Mouse (Mus musculus) hindbrain, embryonic 12.5 days (tissue): ENCODE data around the gene Tmem229b. TPM values are rescaled to one million over a fixed set of nuclear protein-coding genes. Genes with fewer than 3 reads are reported as not detected.
A peak's percentile ranks its signal among the peaks of the same experiment; 100 is the strongest.

Source experiments
- ATAC-seq: fragments of 200-750 bp; cut with Nextera tagmentation; 2 replicates; pipeline ENCODE4 v1.8.0; 2017; ENCODE audit warnings: moderate TSS enrichment; ENCODE audit not compliant: low FRiP score
- H3K27ac ChIP-seq: fragments of 300-500 bp; sonication (generic); 2 replicates; pipeline ENCODE4 v1.5.1; 2016; ENCODE audit warnings: mild to moderate bottlenecking
- H3K27me3 ChIP-seq: fragments of 300-500 bp; sonication (generic); 2 replicates; pipeline ENCODE4 v1.6.1; 2016; ENCODE audit warnings: mild to moderate bottlenecking
- H3K36me3 ChIP-seq: fragments of 300-500 bp; sonication (generic); 2 replicates; pipeline ENCODE4 v1.6.1; 2016; ENCODE audit warnings: mild to moderate bottlenecking
- H3K4me1 ChIP-seq: fragments of 300-500 bp; sonication (generic); 2 replicates; pipeline ENCODE4 v1.6.1; 2016
- H3K4me2 ChIP-seq: fragments of 300-500 bp; sonication (generic); replicated peaks from 2 replicates; pipeline ENCODE4 v1.6.1; 2016; ENCODE audit warnings: mild to moderate bottlenecking
- H3K4me3 ChIP-seq: fragments of 300-500 bp; sonication (generic); 2 replicates; pipeline ENCODE4 v1.5.1; 2016; ENCODE audit warnings: mild to moderate bottlenecking
- H3K9ac ChIP-seq: fragments of 300-500 bp; sonication (generic); 2 replicates; pipeline ENCODE4 v1.6.1; 2016; ENCODE audit warnings: mild to moderate bottlenecking, moderate library complexity
- H3K9me3 ChIP-seq: fragments of 300-500 bp; sonication (generic); replicated peaks from 2 replicates; pipeline ENCODE4 v1.6.1; 2016; ENCODE audit warnings: mild to moderate bottlenecking
- WGBS: fragments of 180-500 bp; shearing (Covaris S2); methylation state at CpG from one replicate; pipeline ENCODE4 v1.1.7; 2016; 5-methylcytosine and 5-hydroxymethylcytosine counted together
- polyA plus RNA-seq: library from polyadenylated mRNA; unstranded; fragments of >200 nt; fragmentation: Nextera tagmentation; extraction: Ambion mirVana; gene quantifications from 2 replicates; pipeline ENCODE4 v1.2.1, GENCODE M21; 2016

The Tmem229b gene
- polyA plus RNA-seq, 1 experiment from 2014 or later: 23.6 TPM

DNA sequence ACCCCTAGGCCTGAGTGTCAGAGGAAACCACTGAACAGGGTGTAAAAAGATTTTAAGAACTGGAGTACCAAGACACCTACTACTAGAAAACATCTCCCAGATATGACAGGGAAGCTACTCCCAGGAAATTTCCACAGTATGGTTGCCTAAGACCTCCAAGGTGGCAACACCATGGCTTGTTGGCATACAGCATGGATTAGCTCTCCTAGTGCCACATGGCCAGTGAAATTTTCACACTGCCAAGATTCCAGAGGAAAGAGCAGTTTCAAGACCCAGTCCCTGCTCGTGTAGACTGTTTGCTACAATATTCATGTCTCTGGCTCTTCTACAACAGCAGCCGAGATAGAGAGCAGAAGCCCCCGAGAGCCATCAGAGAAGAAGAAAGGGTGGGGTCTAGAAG, 4.4 kb downstream of the Tmem229b start:
- H3K4me2 ChIP-seq: no peak overlapping the region
- no peaks in the 10 kb centered on the region for H3K36me3 ChIP-seq
- no peak overlapping the region for H3K27ac ChIP-seq
- WGBS: 83% methylated on average over 3 of the region's 3 CpGs
- H3K9ac ChIP-seq: no peak overlapping the region
- H3K27me3 ChIP-seq: 0 out of 2 replicates have a peak, but pooled peaks cover 10% of the 10 kb centered on the region
- no peaks in the 10 kb centered on the region for H3K9me3 ChIP-seq
- ATAC-seq: no peak
- H3K4me3 ChIP-seq: no peak overlapping the region
- H3K4me1 ChIP-seq: peaks cover 9% of the 10 kb centered on the region

DNA sequence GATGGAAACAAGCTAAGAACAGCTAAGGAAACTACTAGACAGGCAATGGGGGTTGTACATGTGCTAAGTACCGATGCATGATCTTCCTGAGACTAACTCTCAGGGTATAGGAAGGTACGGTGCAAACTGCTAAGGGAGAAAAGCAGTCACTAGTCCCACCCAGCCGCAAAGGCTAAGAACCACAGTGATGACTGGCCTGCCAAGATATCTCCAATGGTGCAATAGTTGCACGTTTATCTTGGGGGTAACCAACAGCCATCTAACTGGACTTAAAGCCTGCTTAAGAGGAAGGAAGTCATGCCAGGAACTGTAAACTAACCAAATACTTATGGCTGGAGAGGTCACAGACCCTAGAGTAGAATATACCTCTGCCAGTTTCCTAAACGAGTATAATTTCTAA, 5.0 kb downstream of the Tmem229b start:
- H3K4me1 ChIP-seq: peaks cover 9% of the 10 kb centered on the region
- H3K27me3 ChIP-seq: 0 out of 2 replicates have a peak, but pooled peaks cover 10% of the 10 kb centered on the region
- no peak overlapping the region for H3K9ac ChIP-seq
- no peaks in the 10 kb centered on the region for H3K36me3 ChIP-seq
- no peak overlapping the region for H3K4me3 ChIP-seq
- WGBS: 87% methylated on average over 5 of the region's 5 CpGs
- no peak overlapping the region for H3K27ac ChIP-seq
- H3K9me3 ChIP-seq: no peaks in the 10 kb centered on the region
- no peak overlapping the region for H3K4me2 ChIP-seq
- ATAC-seq: no peak

DNA sequence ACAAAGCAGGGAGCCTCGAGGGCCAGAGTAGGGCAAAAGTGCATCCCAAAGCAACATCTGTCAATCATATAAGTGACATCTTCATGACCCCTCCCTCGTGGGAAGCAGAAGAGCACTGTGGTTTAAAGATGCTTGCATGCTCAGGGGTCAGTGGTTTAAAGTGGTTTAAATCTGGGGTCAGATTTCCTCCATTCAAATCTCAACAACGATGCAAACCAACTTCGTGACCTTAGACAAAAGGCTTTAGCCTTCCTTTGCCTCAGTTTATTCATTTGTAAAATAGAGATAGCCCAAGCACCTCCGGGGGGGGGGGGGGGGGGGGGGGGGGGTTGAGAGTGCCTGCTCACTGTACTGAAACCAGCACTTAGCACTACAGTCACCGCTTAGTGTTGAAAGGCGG, 10.7 kb downstream of the Tmem229b start:
- 15% methylated on average over 6 of the region's 7 CpGs for WGBS
- no peak overlapping the region for H3K27ac ChIP-seq

DNA sequence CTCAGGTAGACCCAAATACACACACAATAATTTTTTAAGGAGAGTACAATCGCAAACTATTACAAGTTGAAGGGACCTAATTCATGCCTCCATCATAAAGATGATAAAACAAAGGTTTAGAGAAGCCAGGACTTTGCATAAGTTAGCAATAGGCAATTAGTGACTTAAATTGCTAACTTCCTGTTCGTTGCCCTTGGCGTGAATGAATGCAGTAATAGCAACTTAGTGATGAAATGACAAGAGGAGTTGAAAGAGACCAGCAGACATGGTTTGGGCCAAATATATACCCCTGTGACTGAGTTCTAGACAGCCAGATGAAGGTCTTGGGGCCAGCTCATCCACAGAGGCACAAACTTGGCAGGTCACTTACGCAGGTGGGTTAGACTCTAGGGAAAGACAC, 11.2 kb downstream of the Tmem229b start:
- H3K27me3 ChIP-seq: no peaks in the 10 kb centered on the region
- no peaks in the 10 kb centered on the region for H3K9me3 ChIP-seq
- no peak overlapping the region for H3K27ac ChIP-seq
- H3K9ac ChIP-seq: no peak overlapping the region
- no peaks in the 10 kb centered on the region for H3K36me3 ChIP-seq
- 75% methylated on average over 4 of the region's 4 CpGs for WGBS
- H3K4me2 ChIP-seq: no peak overlapping the region
- no peak overlapping the region for H3K4me3 ChIP-seq
- no peak for ATAC-seq
- no peaks in the 10 kb centered on the region for H3K4me1 ChIP-seq

More for the DNA sequence above, 10.7 kb downstream of the Tmem229b start:
- H3K9me3 ChIP-seq: no peaks in the 10 kb centered on the region
- no peaks in the 10 kb centered on the region for H3K27me3 ChIP-seq
- H3K4me1 ChIP-seq: no peaks in the 10 kb centered on the region
- ATAC-seq: no peak
- no peaks in the 10 kb centered on the region for H3K36me3 ChIP-seq
- no peak overlapping the region for H3K4me3 ChIP-seq
- no peak overlapping the region for H3K9ac ChIP-seq
- H3K4me2 ChIP-seq: no peak overlapping the region

DNA sequence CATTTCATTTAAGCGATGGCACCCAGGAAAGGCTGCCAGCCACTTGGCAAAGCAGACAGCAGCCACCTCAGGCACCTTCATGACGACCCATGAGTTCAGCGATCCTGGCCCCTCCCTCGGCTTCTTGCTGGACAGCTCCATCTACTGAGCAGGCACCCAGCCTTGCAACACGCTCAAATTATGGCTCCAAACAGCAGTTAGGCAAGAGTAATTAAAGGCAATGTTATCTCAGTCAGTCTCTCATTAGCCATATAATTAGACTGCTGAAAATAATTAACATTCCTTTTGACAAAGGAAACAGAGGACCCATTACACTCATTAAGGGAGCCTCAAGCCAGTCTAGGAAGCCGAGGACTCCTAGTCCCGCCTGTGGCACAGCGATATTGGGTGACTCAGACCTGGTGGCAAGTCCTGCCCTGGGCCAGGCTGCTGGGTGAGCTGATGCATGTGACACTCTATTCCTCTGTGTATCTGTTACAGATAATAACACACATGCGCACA, 19.8 kb downstream of the Tmem229b start:
- H3K27ac ChIP-seq: no peak overlapping the region
- WGBS: 60% methylated on average over 9 of the region's 9 CpGs

DNA sequence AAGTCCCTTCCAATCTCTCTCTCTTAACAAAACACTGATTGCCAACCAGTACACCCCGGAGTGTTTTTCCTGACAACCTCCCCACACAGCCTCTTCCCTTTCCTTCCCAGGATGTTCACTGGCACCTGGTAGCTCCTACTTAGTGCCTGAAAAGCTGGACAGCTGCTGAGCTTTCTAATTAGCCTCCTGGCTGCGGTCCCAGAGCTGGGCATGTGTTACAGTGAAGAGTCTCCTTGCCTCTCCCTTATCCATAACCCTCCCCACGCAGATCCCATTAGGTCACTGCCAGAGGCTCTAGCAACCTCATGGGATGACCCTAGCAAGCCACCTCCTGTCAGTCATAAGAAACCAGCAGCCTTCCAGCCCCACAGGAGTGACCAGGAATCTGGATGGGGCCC, 23.4 kb downstream of the Tmem229b start:
- H3K4me3 ChIP-seq: no peak overlapping the region
- no peaks in the 10 kb centered on the region for H3K9me3 ChIP-seq
- no peak overlapping the region for H3K4me2 ChIP-seq
- H3K4me1 ChIP-seq: peaks cover 4% of the 10 kb centered on the region; the same call in 1 of the 2 replicates
- H3K27me3 ChIP-seq: no peaks in the 10 kb centered on the region
- no peaks in the 10 kb centered on the region for H3K36me3 ChIP-seq
- WGBS: 67% methylated on average over 3 of the region's 3 CpGs
- no peak overlapping the region for H3K27ac ChIP-seq
- no peak for ATAC-seq
- no peak overlapping the region for H3K9ac ChIP-seq

More for the DNA sequence above, 19.8 kb downstream of the Tmem229b start:
- Histone ChIP-seq H3K27me3 (no peaks in the 10 kb centered on the region), H3K4me2 (no peak overlapping the region), H3K4me1 (peaks cover 4% of the 10 kb centered on the region; the same call in 1 of the 2 replicates), H3K9me3 (no peaks in the 10 kb centered on the region), H3K4me3 (no peak overlapping the region), H3K36me3 (no peaks in the 10 kb centered on the region), H3K9ac (no peak overlapping the region)
- peak; percentile 65; the same call in 1 of the 2 replicates for ATAC-seq

DNA sequence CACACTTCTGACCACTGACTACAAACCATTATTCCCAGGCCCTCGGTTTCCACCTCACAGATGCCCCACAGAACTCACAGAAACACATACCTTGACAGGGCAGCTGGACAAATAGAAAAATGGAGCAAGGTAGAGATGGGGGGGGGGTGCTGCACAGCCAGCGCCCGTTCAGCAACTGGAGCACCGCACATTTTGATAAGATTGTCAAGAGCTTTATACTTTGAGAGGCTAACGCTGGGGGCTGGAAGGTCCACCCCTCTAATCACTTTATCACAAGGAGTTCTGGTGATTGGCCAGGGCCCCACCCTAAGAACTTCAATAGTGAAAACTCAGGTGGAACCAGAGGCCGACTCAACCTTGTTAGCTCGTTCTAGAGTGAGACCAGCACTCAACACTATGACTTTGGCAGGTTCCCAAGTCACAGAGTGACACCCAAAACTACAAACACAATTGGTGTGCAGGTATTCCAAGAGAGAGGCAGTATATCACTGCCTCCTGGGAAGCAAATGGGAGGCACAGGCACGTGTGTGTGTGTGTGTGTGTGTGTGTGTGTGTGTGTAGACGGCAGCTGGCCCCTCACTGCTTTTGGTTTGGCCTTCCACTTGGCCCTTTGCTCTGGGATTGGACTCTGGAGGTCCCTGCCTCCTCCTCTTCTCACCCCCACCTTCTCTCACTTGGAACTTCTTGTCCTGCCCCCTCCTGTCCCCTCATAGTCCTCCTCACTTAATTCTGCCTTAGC, 24.0 kb downstream of the Tmem229b start:
- no peak for ATAC-seq
- WGBS: 80% methylated on average over 9 of the region's 9 CpGs

DNA sequence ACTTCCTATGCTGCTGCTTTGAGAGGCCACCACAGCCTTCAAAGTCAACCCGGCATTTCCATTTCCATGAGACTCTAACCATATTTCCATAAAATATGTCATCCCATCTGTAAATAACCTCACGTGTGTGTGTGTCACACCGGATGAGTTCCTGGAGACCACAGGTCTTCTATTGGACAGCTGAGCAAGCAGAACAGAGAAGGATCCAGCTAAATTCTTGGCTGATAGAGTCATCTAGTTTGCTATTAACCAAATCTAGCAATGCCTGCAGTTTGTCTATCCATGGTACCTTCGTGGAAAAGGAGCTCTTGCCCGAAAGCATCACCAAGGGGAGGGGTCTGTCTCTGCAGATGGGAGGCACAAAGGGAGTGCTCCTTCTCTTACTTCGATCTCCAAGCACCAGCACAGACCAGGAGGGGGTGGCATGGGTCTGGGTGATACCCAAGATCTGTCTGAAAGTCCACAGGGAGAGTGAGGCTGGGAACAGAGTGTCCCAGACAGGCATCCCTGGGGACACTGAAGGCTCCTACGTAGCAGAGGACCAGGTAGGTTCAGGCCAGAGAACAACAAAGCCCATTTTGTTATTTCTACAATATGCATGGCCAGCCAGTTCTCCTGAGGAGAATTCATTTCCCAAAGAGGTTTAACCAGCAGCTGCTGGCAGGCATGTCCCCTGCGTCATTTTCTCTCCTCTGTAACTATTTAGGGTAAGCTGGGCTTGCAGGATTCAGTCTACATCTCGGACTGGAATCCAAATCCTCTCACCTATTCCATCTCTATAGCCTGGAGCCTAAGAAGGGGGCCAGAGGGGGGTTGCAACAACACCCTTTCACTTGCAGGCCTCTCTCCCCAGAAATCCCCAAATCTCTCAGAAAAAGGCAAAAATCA, 25.2 kb downstream of the Tmem229b start:
- 71% methylated on average over 9 of the region's 9 CpGs for WGBS
- Histone ChIP-seq H3K4me3 (no peak overlapping the region), H3K9me3 (no peaks in the 10 kb centered on the region), H3K4me2 (no peak overlapping the region), H3K4me1 (peaks cover 4% of the 10 kb centered on the region; the same call in 1 of the 2 replicates), H3K9ac (no peak overlapping the region), H3K27me3 (no peaks in the 10 kb centered on the region), H3K36me3 (no peaks in the 10 kb centered on the region), H3K27ac (no peak overlapping the region)
- no peak for ATAC-seq

More for the DNA sequence above, 24.0 kb downstream of the Tmem229b start:
- Histone ChIP-seq H3K9me3 (no peaks in the 10 kb centered on the region), H3K27ac (no peak overlapping the region), H3K36me3 (no peaks in the 10 kb centered on the region), H3K27me3 (no peaks in the 10 kb centered on the region), H3K4me1 (peaks cover 4% of the 10 kb centered on the region; the same call in 1 of the 2 replicates), H3K4me3 (no peak overlapping the region), H3K9ac (no peak overlapping the region), H3K4me2 (no peak overlapping the region)

DNA sequence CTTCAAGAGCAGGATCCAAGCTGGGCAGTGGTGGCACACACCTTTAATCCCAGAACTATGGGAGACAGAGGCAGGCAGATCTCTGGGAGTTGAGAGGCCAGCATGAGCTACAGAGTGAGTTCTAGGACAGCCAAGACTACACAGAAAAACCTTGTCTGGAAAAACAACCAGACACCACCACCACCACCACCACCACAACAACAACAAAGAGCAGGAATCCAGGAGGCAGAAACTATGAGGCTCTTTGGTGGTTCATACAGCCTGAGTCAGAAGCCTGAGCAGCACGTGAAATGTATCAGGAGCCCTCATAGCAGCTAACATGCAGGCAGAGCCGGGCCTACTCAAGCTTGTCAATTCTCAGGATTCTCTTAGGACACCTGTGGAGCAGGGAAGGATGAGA, 26.3 kb downstream of the Tmem229b start:
- 84% methylated on average over 2 of the region's 2 CpGs for WGBS
- Histone ChIP-seq H3K4me3 (no peak overlapping the region), H3K4me2 (no peak overlapping the region), H3K9me3 (no peaks in the 10 kb centered on the region), H3K9ac (no peak overlapping the region), H3K4me1 (peaks cover 4% of the 10 kb centered on the region; the same call in 1 of the 2 replicates), H3K27ac (no peak overlapping the region), H3K27me3 (no peaks in the 10 kb centered on the region), H3K36me3 (no peaks in the 10 kb centered on the region)
- ATAC-seq: no peak

DNA sequence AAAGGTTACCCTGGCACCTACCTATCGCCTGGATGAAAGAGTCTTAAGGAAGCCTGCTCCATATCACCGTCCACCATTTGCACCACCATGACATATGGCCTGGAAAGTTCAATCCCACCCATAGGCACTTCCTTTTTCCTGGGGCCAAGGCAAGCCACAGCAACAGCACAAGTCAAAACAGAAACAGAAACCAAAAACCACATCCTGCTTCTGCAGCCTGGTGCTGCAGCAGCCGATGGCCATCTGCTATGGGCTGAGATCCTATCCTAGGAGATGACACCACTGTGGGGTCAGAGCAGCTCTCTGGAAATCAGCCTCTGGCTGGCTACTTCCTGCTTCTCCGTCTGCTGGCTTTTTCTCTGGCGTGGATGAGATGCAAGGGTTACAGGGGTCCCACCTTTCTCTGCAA, 26.7 kb downstream of the Tmem229b start:
- 80% methylated on average over 5 of the region's 5 CpGs for WGBS
- Histone ChIP-seq H3K9ac (no peak overlapping the region), H3K4me1 (peaks cover 4% of the 10 kb centered on the region; the same call in 1 of the 2 replicates), H3K27me3 (no peaks in the 10 kb centered on the region), H3K27ac (no peak overlapping the region), H3K36me3 (no peaks in the 10 kb centered on the region), H3K4me2 (no peak overlapping the region), H3K4me3 (no peak overlapping the region), H3K9me3 (no peaks in the 10 kb centered on the region)
- no peak for ATAC-seq

DNA sequence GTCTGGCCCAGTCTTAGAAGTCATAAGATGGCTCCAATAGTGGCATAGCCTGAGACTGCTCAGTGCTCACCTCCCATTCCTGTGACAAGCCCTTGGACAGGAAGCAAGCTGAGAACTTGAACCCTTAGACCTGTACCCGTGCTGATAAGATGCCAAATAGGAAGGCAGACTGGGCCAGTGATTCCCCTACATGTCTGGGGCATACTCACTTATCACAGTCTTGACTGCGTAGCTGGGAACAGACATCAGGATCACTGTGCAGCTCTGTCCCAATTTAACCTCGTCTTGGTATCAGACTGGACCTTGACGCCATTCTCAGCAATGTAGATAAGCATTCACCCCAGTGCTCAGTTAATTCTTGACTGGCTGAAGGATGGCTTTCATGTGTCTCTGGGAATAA, 29.9 kb downstream of the Tmem229b start:
- no peak for ATAC-seq
- no peak overlapping the region for H3K27ac ChIP-seq
- H3K36me3 ChIP-seq: 0 out of 2 replicates have a peak, but pooled peaks cover 3% of the 10 kb centered on the region
- no peak overlapping the region for H3K4me2 ChIP-seq
- WGBS: 95% methylated on average over 4 of the region's 4 CpGs
- H3K9me3 ChIP-seq: no peaks in the 10 kb centered on the region
- H3K27me3 ChIP-seq: no peaks in the 10 kb centered on the region
- H3K4me1 ChIP-seq: no peaks in the 10 kb centered on the region
- no peak overlapping the region for H3K9ac ChIP-seq
- no peak overlapping the region for H3K4me3 ChIP-seq

DNA sequence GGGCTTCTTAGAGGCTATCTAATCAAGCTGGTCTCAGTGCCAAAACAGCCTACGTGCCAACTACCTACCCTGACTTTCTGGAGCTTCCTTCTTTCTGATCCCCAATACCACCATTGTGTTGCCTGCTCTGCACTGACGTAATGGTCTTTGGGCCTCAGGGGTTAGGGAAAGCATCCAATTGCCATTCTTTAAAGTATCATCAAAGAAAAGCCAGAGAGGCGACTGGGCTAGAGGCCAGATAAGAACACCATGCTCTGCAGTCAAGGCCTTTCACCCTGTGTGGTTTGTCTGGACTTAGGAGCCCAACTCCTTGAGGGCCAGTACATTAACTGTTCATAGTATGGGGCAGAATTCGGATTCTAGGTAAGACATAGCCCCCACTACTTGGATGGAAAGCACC, 30.3 kb downstream of the Tmem229b start:
- Histone ChIP-seq H3K9ac (no peak overlapping the region), H3K9me3 (no peaks in the 10 kb centered on the region), H3K4me2 (no peak overlapping the region), H3K4me3 (no peak overlapping the region), H3K36me3 (0 out of 2 replicates have a peak, but pooled peaks cover 3% of the 10 kb centered on the region), H3K27ac (no peak overlapping the region), H3K27me3 (no peaks in the 10 kb centered on the region), H3K4me1 (no peaks in the 10 kb centered on the region)
- ATAC-seq: no peak
- WGBS: 83% methylated on average over 4 of the region's 4 CpGs
